Mouse (Mus musculus): Measurements from ENCODE around the gene Hist2h2ab.

DNA sequence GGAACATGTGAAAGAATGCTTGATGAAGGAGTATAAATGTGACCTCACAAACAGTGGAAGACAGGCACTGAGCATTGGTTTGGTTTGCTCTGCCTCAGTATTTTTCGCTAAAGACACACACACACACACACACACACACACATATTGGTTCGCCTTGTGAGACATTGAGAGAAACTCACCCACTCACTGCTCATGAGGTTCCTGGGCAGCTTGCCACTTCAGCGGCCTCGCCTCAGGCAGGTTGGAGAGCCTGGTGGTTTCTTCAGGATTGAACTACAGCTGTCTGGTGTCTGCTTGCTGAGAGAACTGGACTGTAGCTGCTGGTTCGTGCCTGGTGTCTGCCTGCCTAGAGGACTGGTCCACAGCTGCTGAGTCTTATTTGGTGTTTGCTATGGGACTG is 40.6 kb downstream of the Hist2h2ab start:
- no peak for TF ChIP-seq CTCF (IDR thresholded peaks at IDR 0.05; ENCODE audit: low read depth)
- no peak for TF ChIP-seq EP300 (optimal IDR thresholded peaks at IDR 0.05)

Measured in stomach, postnatal 0 days (tissue).